Mouse (Mus musculus) lung, postnatal 0 days (tissue): ENCODE results near the gene Crybb1. TPM values are rescaled to one million over a fixed set of nuclear protein-coding genes. Genes with fewer than 3 reads are reported as not detected.

Experiments
- ATAC-seq: fragments of 200-750 bp; cut with Nextera tagmentation; 2 replicates; pipeline ENCODE4 v1.8.0; 2017; ENCODE audit warnings: moderate library complexity
- DNase-seq: peaks from one replicate; pipeline ENCODE4 v3.0.0-alpha.2; 2016; ENCODE audit warnings: low spot score
- H3K27ac ChIP-seq: fragments of 300-500 bp; sonication (generic); 2 replicates; pipeline ENCODE4 v1.5.1; 2014; ENCODE audit warnings: antibody characterized with exemption, mild to moderate bottlenecking, low read length, mixed read lengths
- H3K27me3 ChIP-seq: fragments of 300-500 bp; sonication (generic); replicated peaks from 2 replicates; pipeline ENCODE4 v1.6.1; 2014; ENCODE audit warnings: low read length, mixed read lengths; ENCODE audit not compliant: insufficient read depth
- H3K36me3 ChIP-seq: fragments of 300-500 bp; sonication (generic); 2 replicates; pipeline ENCODE4 v1.6.1; 2014; ENCODE audit warnings: low read length, mixed read lengths; ENCODE audit not compliant: insufficient read depth
- H3K4me1 ChIP-seq: fragments of 300-500 bp; sonication (generic); 2 replicates; pipeline ENCODE4 v1.6.1; 2014; ENCODE audit warnings: antibody characterized with exemption, low read depth, low read length, mixed read lengths; ENCODE audit not compliant: insufficient read depth
- H3K4me2 ChIP-seq: fragments of 300-500 bp; sonication (generic); replicated peaks from 2 replicates; pipeline ENCODE4 v1.6.1; 2014; ENCODE audit warnings: low read depth, mild to moderate bottlenecking, low read length, moderate library complexity, mixed read lengths
- H3K4me3 ChIP-seq: fragments of 300-500 bp; sonication (generic); 2 replicates; pipeline ENCODE4 v1.5.1; 2014; ENCODE audit warnings: low read depth, low read length
- H3K9ac ChIP-seq: fragments of 300-500 bp; sonication (generic); replicated peaks from 2 replicates; pipeline ENCODE4 v1.6.1; 2014; ENCODE audit warnings: low read depth, mild to moderate bottlenecking
- H3K9me3 ChIP-seq: fragments of 300-500 bp; sonication (generic); 2 replicates; pipeline ENCODE4 v1.6.1; 2016; ENCODE audit warnings: low read length, mixed read lengths
- CTCF ChIP-seq: IDR thresholded peaks from 2 replicates; pipeline ENCODE4 v1.5.1; 2016; ENCODE audit warnings: antibody characterized with exemption, mild to moderate bottlenecking
- EP300 ChIP-seq: IDR thresholded peaks from 2 replicates; pipeline ENCODE4 v1.6.1; 2016; ENCODE audit warnings: antibody characterized with exemption, mild to moderate bottlenecking, control low read depth
- WGBS: fragments of 180-500 bp; shearing (Covaris S2); extraction: QIAGEN DNeasy Blood & Tissue Kit; methylation state at CpG from one replicate; pipeline ENCODE4 v1.1.7; 2014; 5-methylcytosine and 5-hydroxymethylcytosine counted together
- polyA plus RNA-seq: library from polyadenylated mRNA; unstranded; fragments of >200 nt; fragmentation: Nextera tagmentation; extraction: Ambion mirVana; gene quantifications from 2 replicates; pipeline ENCODE4 v1.2.1, GENCODE M21; 2015

The Crybb1 gene
- polyA plus RNA-seq, 1 experiment from 2014 or later, result 1.4 TPM

GRCm38 (mm10) chr5:112275021-112275804, 19.6 kb downstream of the Crybb1 start:
- Histone ChIP-seq H3K9me3 (no peaks in the 10 kb centered on the region), H3K4me3 (no peak overlapping the region), H3K36me3 (no peaks in the 10 kb centered on the region), H3K4me1 (peaks cover 6% of the 10 kb centered on the region), H3K9ac (no peak overlapping the region), H3K27ac (no peak overlapping the region), H3K27me3 (no peaks in the 10 kb centered on the region), H3K4me2 (no peak overlapping the region; the same call in 1 of the 2 replicates)
- ATAC-seq (no peak), DNase-seq (no peak)
- no peak for TF ChIP-seq EP300
- no peak for TF ChIP-seq CTCF
- WGBS, result 39% methylated on average over 4 of the region's 4 CpGs

GRCm38 (mm10) chr5:112276267-112276873, 20.8 kb downstream of the Crybb1 start, which contains the start of gene Tpst2:
Gene Tpst2 (plus strand): TSS chr5:112276691.
- Histone ChIP-seq H3K27me3 (no peaks in the 10 kb centered on the region), H3K4me1 (peaks cover 6% of the 10 kb centered on the region), H3K9ac (peak within 1 kb of the TSS; percentile 86), H3K4me2 (peak within 1 kb of the TSS; percentile 87), H3K36me3 (no peaks in the 10 kb centered on the region), H3K9me3 (no peaks in the 10 kb centered on the region), H3K4me3 (peak within 1 kb of the TSS; percentile 76), H3K27ac (peak within 1 kb of the TSS; percentile 89)
- ATAC-seq (peak; percentile 95), DNase-seq (peak; percentile 100)
- TF ChIP-seq CTCF, result peak; percentile 44
- no peak for TF ChIP-seq EP300
- WGBS, result 3% methylated on average over 42 of the region's 62 CpGs

DNA sequence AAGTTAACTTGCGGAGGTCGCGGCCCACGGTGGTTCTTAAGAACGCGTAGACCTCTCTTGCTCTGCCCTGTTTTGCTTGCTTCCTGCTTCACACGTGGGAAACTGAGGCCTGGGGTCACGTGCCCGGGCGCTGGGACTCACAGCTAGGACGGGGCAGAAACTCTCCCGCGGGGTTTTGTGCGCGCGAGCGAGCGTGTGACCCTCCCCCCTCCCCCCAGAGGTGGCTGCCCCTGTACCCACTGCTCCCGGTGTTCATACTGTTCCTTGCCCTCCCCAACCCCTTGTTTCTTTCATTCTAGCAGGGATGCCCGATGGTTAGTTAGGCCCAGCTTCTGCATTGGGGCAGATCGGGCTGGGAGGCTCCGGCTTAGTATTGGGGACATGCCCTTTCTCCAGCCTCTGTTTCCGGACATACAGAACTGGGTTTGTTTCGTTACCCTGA, 21.3 kb downstream of the Crybb1 start:
- WGBS, result under 1% methylated on average over 21 of the region's 24 CpGs
- Histone ChIP-seq H3K9me3 (no peaks in the 10 kb centered on the region), H3K4me3 (peak overlapping the region; percentile 76), H3K9ac (peak overlapping the region; percentile 86), H3K36me3 (no peaks in the 10 kb centered on the region), H3K27me3 (no peaks in the 10 kb centered on the region), H3K4me2 (peak overlapping the region; percentile 87), H3K27ac (peak overlapping the region; percentile 89), H3K4me1 (peaks cover 6% of the 10 kb centered on the region)
- no peak for DNase-seq
- no peak for ATAC-seq
- TF ChIP-seq CTCF (no peak), EP300 (no peak)

DNA sequence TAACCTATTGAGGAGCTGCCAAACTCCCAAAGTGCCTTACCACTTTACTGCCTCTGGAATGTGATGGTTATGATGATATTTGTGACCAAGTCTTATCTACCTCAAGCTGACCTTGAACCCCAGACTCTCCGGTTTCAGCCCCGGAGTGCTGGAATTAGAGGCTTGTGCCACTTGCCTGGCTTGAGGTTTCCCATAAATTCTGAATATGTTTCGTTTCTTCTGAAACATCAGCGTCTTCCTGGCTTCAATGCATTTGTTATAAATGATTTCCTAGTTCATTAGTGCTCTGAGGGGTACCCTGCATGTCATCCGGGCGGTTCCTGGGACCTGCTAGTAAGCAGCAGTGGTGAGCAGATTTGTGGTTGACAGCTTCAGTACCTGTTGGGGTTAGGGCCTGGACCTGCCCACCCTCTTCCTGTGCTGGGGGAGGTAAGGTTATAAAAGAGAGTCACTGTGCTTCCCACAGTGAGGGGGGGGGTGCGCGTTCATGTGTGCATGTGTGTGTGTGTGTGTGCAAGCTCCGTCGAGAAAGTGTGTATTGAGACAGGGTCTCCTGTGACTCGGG, 22.4 kb downstream of the Crybb1 start:
- ATAC-seq (no peak), DNase-seq (no peak)
- no peak overlapping the region for H3K9ac ChIP-seq
- no peaks in the 10 kb centered on the region for H3K36me3 ChIP-seq
- H3K4me3 ChIP-seq, result peak overlapping the region; percentile 76
- no peak overlapping the region for H3K27ac ChIP-seq
- H3K27me3 ChIP-seq, result no peaks in the 10 kb centered on the region
- TF ChIP-seq CTCF (no peak), EP300 (no peak)
- H3K4me1 ChIP-seq, result peaks cover 6% of the 10 kb centered on the region
- peak overlapping the region; percentile 87 for H3K4me2 ChIP-seq
- no peaks in the 10 kb centered on the region for H3K9me3 ChIP-seq
- WGBS, result 64% methylated on average over 11 of the region's 11 CpGs

DNA sequence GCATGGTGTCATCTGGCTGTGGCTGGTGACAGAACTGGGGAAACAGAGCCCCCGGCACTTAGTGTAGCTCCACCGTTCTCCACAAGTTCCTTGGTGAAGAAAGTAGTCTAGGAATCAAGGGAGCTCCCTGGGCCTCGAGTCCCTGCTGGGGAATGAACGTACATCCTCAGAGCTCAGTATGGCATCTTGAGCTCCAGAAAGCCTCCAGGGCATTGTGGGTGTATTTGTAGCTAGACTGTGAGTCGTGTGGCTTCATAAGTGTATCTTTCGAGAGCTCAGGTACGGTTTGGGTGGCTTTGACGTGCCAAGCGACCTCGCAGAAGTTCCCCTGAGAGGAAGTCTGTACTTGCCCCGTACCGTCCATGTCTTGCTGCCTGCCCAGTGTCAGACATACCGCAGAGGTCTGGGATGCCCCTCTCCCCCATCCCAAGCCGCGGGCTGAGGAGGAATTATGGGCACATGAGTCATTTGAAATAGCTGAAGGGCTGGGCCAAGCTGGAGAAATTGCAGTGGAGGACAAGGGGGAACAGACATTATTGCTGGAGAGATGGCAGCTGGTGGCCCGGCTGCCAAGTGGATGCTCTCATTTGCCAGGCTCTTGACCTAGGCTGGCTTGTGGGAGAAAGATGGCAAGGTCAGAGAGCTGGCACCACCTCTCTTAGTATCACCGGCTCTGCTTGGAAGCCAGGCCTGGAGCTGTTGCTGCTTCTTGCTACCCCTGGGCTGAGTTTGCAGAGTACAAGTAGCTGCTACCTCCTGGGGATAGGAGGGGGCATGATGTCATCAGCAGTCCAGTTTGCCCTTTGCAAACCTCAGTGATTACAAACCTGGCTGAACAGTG, 23.8 kb downstream of the Crybb1 start:
- ATAC-seq (no peak), DNase-seq (no peak)
- Histone ChIP-seq H3K9me3 (no peaks in the 10 kb centered on the region), H3K27ac (peak overlapping the region; percentile 88), H3K4me1 (peaks cover 6% of the 10 kb centered on the region), H3K9ac (no peak overlapping the region; the same call in 1 of the 2 replicates), H3K27me3 (no peaks in the 10 kb centered on the region), H3K36me3 (no peaks in the 10 kb centered on the region), H3K4me2 (peak overlapping the region; percentile 87; the same call in 1 of the 2 replicates), H3K4me3 (no peak overlapping the region)
- TF ChIP-seq EP300 (no peak), CTCF (no peak)
- 80% methylated on average over 17 of the region's 17 CpGs for WGBS
